ENCODE assay signal across 8 mouse cellular contexts in the genomic region with DNA sequence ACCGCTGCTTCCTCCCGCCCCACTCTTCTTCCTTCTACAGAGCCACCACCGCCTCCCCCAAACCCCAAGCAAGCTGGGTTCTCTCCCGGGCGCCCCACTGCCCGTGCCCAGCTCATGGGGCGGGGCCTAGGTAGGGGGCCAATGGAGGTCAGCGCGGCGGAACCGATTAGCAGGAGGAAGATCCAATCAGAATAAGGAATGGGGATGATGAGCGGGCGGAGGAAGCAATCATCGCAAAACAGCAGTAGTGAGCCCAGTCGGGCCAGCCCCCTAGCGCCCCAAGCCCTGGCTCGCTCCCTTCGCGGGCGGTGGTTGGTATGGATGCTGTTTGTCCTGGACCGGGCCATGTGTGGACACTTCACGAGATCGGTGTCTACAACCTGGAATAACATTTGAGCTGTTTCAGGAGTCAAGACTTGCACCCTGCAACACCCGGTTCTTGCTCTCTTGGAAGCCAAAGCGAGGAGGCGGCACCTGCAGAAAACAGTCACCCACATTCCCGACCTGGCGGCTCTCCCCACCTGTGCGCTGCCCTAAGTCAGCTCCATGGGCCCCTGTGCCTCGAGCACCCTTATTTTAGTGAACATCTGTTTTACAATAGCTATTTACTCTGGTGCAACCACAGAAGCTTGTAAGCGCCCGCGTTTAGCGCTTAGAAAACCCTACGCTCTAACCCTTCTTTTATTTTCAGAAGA. TPM values are rescaled to one million over a fixed set of nuclear protein-coding genes. Genes with fewer than 3 reads are reported as not detected.
DNase-seq lines count a peak whose midpoint lies in the region; ATAC-seq and TF ChIP-seq lines count a peak whose summit lies in the region.

A gene (minus strand): TSS at position 129 of the 695 bp plus-strand sequence.

- no peak for TF ChIP-seq EP300 in lung, postnatal 0 days (IDR thresholded peaks at IDR 0.05)

- peak within 1 kb of the TSS; percentile 89 for H3K9ac ChIP-seq in hindbrain, embryonic 12.5 days
- H3K9ac ChIP-seq in lung, postnatal 0 days (replicated peaks; ENCODE audit: low read depth): no peak within 1 kb of the TSS

- ATAC-seq in hindbrain, embryonic 12.5 days (ENCODE audit: low FRiP score): peak; percentile 98
- ATAC-seq in lung, postnatal 0 days: peak; percentile 99

- no peaks in the 10 kb centered on the region for H3K36me3 ChIP-seq in hindbrain, embryonic 12.5 days
- H3K36me3 ChIP-seq in lung, postnatal 0 days (ENCODE audit: insufficient read depth, low read length): no peaks in the 10 kb centered on the region

- peaks cover 15% of the 10 kb centered on the region for H3K4me1 ChIP-seq in hindbrain, embryonic 12.5 days
- H3K4me1 ChIP-seq in lung, postnatal 0 days (ENCODE audit: insufficient read depth, low read depth, low read length): 0 out of 2 replicates have a peak, but pooled peaks cover 7% of the 10 kb centered on the region

- peak; percentile 98 for DNase-seq in R1 (ENCODE audit: low read depth, low spot score)
- peak; percentile 96 to 97 for DNase-seq in cerebellum, postnatal 25 days
- DNase-seq in frontal cortex, postnatal 14 days (ENCODE audit: low spot score in 2 of 2): peak; percentile 90 to 93
- peak; percentile 93 to 95 for DNase-seq in layer of hippocampus, postnatal 10 days (ENCODE audit: low spot score in 2 of 2)
- DNase-seq in lung, postnatal 0 days (ENCODE audit: low spot score): peak; percentile 95
- peak; percentile 84 for DNase-seq in ovary, postnatal 14 days (ENCODE audit: low spot score)
- peak; percentile 86 to 87 for DNase-seq in thymus, postnatal 10 days (ENCODE audit: low spot score in 2 of 2)

- peak within 1 kb of the TSS; percentile 96 for H3K27ac ChIP-seq in hindbrain, embryonic 12.5 days
- no peak within 1 kb of the TSS for H3K27ac ChIP-seq in lung, postnatal 0 days (ENCODE audit: low read length)

- H3K27me3 ChIP-seq in hindbrain, embryonic 12.5 days: peaks cover 8% of the 10 kb centered on the region; the same call in 1 of the 2 replicates
- peaks cover 19% of the 10 kb centered on the region; the same call in 1 of the 2 replicates for H3K27me3 ChIP-seq in lung, postnatal 0 days (replicated peaks; ENCODE audit: insufficient read depth, low read length)

- WGBS in hindbrain, embryonic 12.5 days: under 1% methylated on average over 35 of the region's 35 CpGs
- WGBS in lung, postnatal 0 days: 2% methylated on average over 35 of the region's 35 CpGs

- peak; percentile 11; the same call in 1 of the 2 replicates for TF ChIP-seq CTCF in lung, postnatal 0 days (IDR thresholded peaks at IDR 0.05)

- no peaks in the 10 kb centered on the region for H3K9me3 ChIP-seq in hindbrain, embryonic 12.5 days (replicated peaks)
- no peaks in the 10 kb centered on the region for H3K9me3 ChIP-seq in lung, postnatal 0 days (ENCODE audit: low read length)

- H3K4me2 ChIP-seq in hindbrain, embryonic 12.5 days (replicated peaks): peak within 1 kb of the TSS; percentile 84
- peak within 1 kb of the TSS; percentile 88 for H3K4me2 ChIP-seq in lung, postnatal 0 days (replicated peaks; ENCODE audit: low read depth, low read length)

- H3K4me3 ChIP-seq in hindbrain, embryonic 12.5 days: peak within 1 kb of the TSS; percentile 62
- H3K4me3 ChIP-seq in lung, postnatal 0 days (ENCODE audit: low read depth, low read length): peak within 1 kb of the TSS; percentile 62

RNA-seq across cellular contexts. Expression of the gene that starts here (rescaled TPM):
- 26.5 and 32.1 TPM in 2 replicates for polyA plus RNA-seq in hindbrain, embryonic 12.5 days (2016; fragmentation: Nextera tagmentation; extraction: Ambion mirVana)
- 10 to 100 TPM; 36.9 to 38.8 TPM for total RNA-seq in layer of hippocampus, postnatal 10 days (2021)
- polyA plus RNA-seq in lung, postnatal 0 days (2015; fragmentation: Nextera tagmentation; extraction: Ambion mirVana): 2.0 and 3.1 TPM in 2 replicates
